Mouse (Mus musculus) liver, embryonic 11.5 days (tissue): ENCODE results near the gene Cd79b. TPM values are rescaled to one million over a fixed set of nuclear protein-coding genes. Genes with fewer than 3 reads are reported as not detected.

Experiments used
- ATAC-seq: fragments of 200-750 bp; cut with Nextera tagmentation; replicated peaks from 2 replicates; pipeline ENCODE4 v1.8.0; 2017; ENCODE audit warnings: moderate number of reproducible peaks, mild to moderate bottlenecking, moderate TSS enrichment, moderate library complexity; ENCODE audit not compliant: low FRiP score
- DNase-seq: peaks from one replicate; pipeline ENCODE4 v3.0.0-alpha.2; 2017; ENCODE audit warnings: low spot score
- H3K27ac ChIP-seq: fragments of 300-500 bp; sonication (generic); 2 replicates; pipeline ENCODE4 v1.5.1; 2014; ENCODE audit warnings: mild to moderate bottlenecking, low read depth, low read length, control low read depth
- H3K27me3 ChIP-seq: fragments of 300-500 bp; sonication (generic); replicated peaks from 2 replicates; pipeline ENCODE4 v1.6.1; 2014; ENCODE audit warnings: low read length, mixed read lengths; ENCODE audit not compliant: control insufficient read depth, insufficient read depth
- H3K36me3 ChIP-seq: fragments of 300-500 bp; sonication (generic); 2 replicates; pipeline ENCODE4 v1.6.1; 2014; ENCODE audit warnings: mild to moderate bottlenecking, low read length, moderate library complexity, mixed read lengths; ENCODE audit not compliant: control insufficient read depth, insufficient read depth
- H3K4me1 ChIP-seq: fragments of 300-500 bp; sonication (generic); replicated peaks from 2 replicates; pipeline ENCODE4 v1.6.1; 2014; ENCODE audit warnings: low read length, mixed read lengths; ENCODE audit not compliant: control insufficient read depth, insufficient read depth
- H3K4me2 ChIP-seq: fragments of 300-500 bp; sonication (generic); 2 replicates; pipeline ENCODE4 v1.6.1; 2014; ENCODE audit warnings: mild to moderate bottlenecking, control low read depth, moderate library complexity
- H3K4me3 ChIP-seq: fragments of 300-500 bp; sonication (generic); 2 replicates; pipeline ENCODE4 v1.5.1; 2014; ENCODE audit warnings: low read depth, low read length, control low read depth
- H3K9ac ChIP-seq: fragments of 300-500 bp; sonication (generic); 2 replicates; pipeline ENCODE4 v1.6.1; 2014; ENCODE audit warnings: low read depth, low read length, control low read depth
- H3K9me3 ChIP-seq: fragments of 300-500 bp; sonication (generic); 2 replicates; pipeline ENCODE4 v1.6.1; 2016; ENCODE audit warnings: low read length, inconsistent platforms, mixed read lengths; ENCODE audit not compliant: control insufficient read depth
- WGBS: fragments of 180-500 bp; shearing (Covaris S2); extraction: QIAGEN DNeasy Blood & Tissue Kit; methylation state at CpG from one replicate; pipeline ENCODE4 v1.1.7; 2014; 5-methylcytosine and 5-hydroxymethylcytosine counted together
- polyA plus RNA-seq: library from polyadenylated mRNA; unstranded; fragments of >200 nt; fragmentation: Nextera tagmentation; extraction: Ambion mirVana; gene quantifications from 2 replicates; pipeline ENCODE4 v1.2.1, GENCODE M21; 2014

The Cd79b gene
- polyA plus RNA-seq, 1 experiment from 2014 or later = 5.9 TPM

- Histone ChIP-seq H3K9ac (no peak overlapping the region), H3K4me1 (0 out of 2 replicates have a peak, but pooled peaks cover 5% of the 10 kb centered on the region), H3K27me3 (no peaks in the 10 kb centered on the region), H3K27ac (no peak overlapping the region), H3K9me3 (no peaks in the 10 kb centered on the region), H3K4me3 (no peak overlapping the region), H3K36me3 (no peaks in the 10 kb centered on the region), H3K4me2 (no peak overlapping the region)
- WGBS = 75% methylated on average over 5 of the region's 5 CpGs
- no peak for DNase-seq
- no peak for ATAC-seq
These were observed 4.4 kb downstream of the Cd79b start for GRCm38 (mm10) chr11:106310123-106310522.

- Histone ChIP-seq H3K36me3 (no peaks in the 10 kb centered on the region), H3K27ac (no peak overlapping the region), H3K4me3 (no peak overlapping the region), H3K4me2 (no peak overlapping the region), H3K27me3 (no peaks in the 10 kb centered on the region), H3K4me1 (no peaks in the 10 kb centered on the region), H3K9ac (no peak overlapping the region), H3K9me3 (no peaks in the 10 kb centered on the region)
- ATAC-seq (no peak), DNase-seq (no peak)
- WGBS = 79% methylated on average over 11 of the region's 11 CpGs
These were observed 6.4 kb downstream of the Cd79b start for GRCm38 (mm10) chr11:106308162-106308561.

DNA sequence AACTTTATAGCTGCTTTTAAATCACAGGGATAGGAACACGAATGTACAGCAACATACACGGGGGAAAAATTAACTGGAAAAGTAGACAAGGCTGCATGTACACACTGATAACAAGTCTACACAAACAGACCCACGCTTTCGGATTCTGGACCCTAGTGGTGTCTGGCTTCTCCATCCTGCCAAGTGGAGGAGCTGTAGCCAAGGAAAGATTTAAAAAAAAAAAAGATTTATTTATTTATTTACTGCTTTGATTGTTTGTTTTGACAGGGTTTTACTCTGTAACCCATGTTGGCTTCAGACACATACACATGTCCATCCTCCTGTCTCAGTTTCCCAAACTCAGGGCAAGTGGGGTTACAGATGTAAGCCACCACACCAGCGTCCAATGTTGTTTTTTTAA, 7.1 kb downstream of the Cd79b start:
- Histone ChIP-seq H3K4me1 (no peaks in the 10 kb centered on the region), H3K27ac (no peak overlapping the region), H3K36me3 (no peaks in the 10 kb centered on the region), H3K4me3 (no peak overlapping the region), H3K9ac (no peak overlapping the region), H3K9me3 (no peaks in the 10 kb centered on the region), H3K4me2 (no peak overlapping the region), H3K27me3 (no peaks in the 10 kb centered on the region)
- no peak for ATAC-seq
- DNase-seq = no peak
- WGBS = 72% methylated on average over 5 of the region's 5 CpGs

DNA sequence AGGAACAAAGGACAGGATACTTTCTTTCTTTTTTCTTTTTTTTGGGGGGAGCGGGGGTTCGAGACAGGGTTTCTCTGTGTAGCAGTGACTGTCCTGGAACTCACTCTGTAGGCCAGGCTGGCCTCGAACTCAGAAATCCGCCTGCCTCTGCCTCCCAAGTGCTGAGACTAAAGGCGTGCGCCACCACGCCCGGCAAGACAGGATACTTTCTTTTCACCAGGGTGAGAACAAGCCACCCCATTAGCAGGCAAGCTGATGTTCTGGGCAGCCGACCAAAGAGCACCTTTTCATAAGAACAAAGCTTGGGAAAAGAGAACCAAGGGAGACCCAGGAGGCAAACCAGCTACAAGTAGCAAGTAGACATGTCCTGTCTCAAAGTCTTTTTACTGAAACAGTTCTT, 7.8 kb downstream of the Cd79b start:
- H3K9ac ChIP-seq = no peak overlapping the region
- DNase-seq = no peak
- no peaks in the 10 kb centered on the region for H3K36me3 ChIP-seq
- no peaks in the 10 kb centered on the region for H3K27me3 ChIP-seq
- H3K27ac ChIP-seq = no peak overlapping the region
- no peaks in the 10 kb centered on the region for H3K4me1 ChIP-seq
- H3K4me2 ChIP-seq = no peak overlapping the region
- H3K9me3 ChIP-seq = no peaks in the 10 kb centered on the region
- ATAC-seq = no peak
- 80% methylated on average over 9 of the region's 9 CpGs for WGBS
- no peak overlapping the region for H3K4me3 ChIP-seq

GRCm38 (mm10) chr11:106306065-106306385, 8.5 kb downstream of the Cd79b start:
- DNase-seq = no peak
- H3K4me3 ChIP-seq = no peak overlapping the region
- WGBS = 80% methylated on average over 3 of the region's 3 CpGs
- H3K4me1 ChIP-seq = no peaks in the 10 kb centered on the region
- no peak for ATAC-seq
- no peaks in the 10 kb centered on the region for H3K9me3 ChIP-seq
- H3K9ac ChIP-seq = no peak overlapping the region
- no peak overlapping the region for H3K4me2 ChIP-seq
- no peaks in the 10 kb centered on the region for H3K36me3 ChIP-seq
- no peak overlapping the region for H3K27ac ChIP-seq
- no peaks in the 10 kb centered on the region for H3K27me3 ChIP-seq

GRCm38 (mm10) chr11:106305348-106306064, 9.1 kb downstream of the Cd79b start:
- Histone ChIP-seq H3K4me2 (no peak overlapping the region), H3K9me3 (no peaks in the 10 kb centered on the region), H3K27me3 (no peaks in the 10 kb centered on the region), H3K27ac (no peak overlapping the region), H3K4me3 (no peak overlapping the region), H3K4me1 (no peaks in the 10 kb centered on the region), H3K36me3 (no peaks in the 10 kb centered on the region), H3K9ac (no peak overlapping the region)
- whole genome bisulfite sequencing = 72% methylated on average over 10 of the region's 10 CpGs
- DNase-seq (no peak), ATAC-seq (no peak)

GRCm38 (mm10) chr11:106302634-106303033, 11.9 kb downstream of the Cd79b start:
- WGBS = 13% methylated on average over 2 of the region's 2 CpGs
- DNase-seq (peak; percentile 65), ATAC-seq (0 out of 2 replicates have a peak, but pooled peaks have one; percentile 61)

DNA sequence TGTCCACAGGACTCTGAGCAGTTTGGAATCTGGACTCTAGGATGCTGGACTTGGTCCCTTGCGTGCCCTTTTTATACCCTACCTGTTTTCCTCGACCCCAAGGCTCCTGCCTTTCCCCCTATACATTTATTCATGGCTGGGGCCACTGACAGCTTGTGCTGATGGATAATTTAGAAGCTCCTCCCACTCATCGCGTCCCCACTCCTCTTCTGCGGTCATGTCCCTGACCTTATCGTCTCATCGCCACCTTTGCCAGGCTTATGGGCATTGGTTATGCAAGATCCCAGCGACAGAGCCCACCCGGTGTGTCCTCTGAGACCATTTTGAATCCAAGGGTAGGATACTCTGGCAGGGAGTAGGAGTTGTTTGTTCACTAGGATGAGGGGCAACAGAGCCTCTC, 12.8 kb downstream of the Cd79b start, which contains the start of gene Gh:
TSS of gene Gh (minus strand) at position 101 of the 400 bp plus-strand sequence.
- H3K9me3 ChIP-seq = no peaks in the 10 kb centered on the region
- no peak within 1 kb of the TSS for H3K4me3 ChIP-seq
- H3K4me2 ChIP-seq = no peak within 1 kb of the TSS
- ATAC-seq = no peak
- no peak within 1 kb of the TSS for H3K9ac ChIP-seq
- no peaks in the 10 kb centered on the region for H3K4me1 ChIP-seq
- DNase-seq = no peak
- H3K27ac ChIP-seq = no peak within 1 kb of the TSS
- H3K36me3 ChIP-seq = no peaks in the 10 kb centered on the region
- H3K27me3 ChIP-seq = no peaks in the 10 kb centered on the region
- WGBS = 73% methylated on average over 9 of the region's 9 CpGs

More at GRCm38 (mm10) chr11:106302634-106303033, 11.9 kb downstream of the Cd79b start:
- no peaks in the 10 kb centered on the region for H3K36me3 ChIP-seq
- no peaks in the 10 kb centered on the region for H3K27me3 ChIP-seq
- H3K27ac ChIP-seq = no peak overlapping the region
- H3K4me2 ChIP-seq = no peak overlapping the region
- H3K9ac ChIP-seq = no peak overlapping the region
- no peak overlapping the region for H3K4me3 ChIP-seq
- no peaks in the 10 kb centered on the region for H3K4me1 ChIP-seq
- no peaks in the 10 kb centered on the region for H3K9me3 ChIP-seq

DNA sequence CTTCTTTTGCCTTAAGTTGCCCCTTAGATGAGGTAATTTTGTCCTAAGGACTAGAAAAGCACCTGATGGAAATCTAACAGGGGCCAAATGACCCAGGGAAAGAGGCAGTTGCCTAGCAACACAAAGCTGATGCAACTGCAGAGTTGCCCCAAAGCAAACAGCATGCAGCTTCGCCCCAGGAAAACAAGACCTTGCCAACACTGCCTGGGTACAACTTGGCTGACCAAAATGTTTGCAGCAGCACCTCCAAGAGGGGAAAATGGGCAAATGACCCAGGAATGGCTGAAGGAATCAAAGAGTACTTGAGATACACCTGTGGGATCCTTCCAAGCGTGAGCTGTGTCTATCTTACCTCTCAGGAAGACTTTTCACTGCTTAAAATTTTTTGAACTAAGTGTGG, 22.7 kb downstream of the Cd79b start:
- H3K9ac ChIP-seq = no peak overlapping the region
- WGBS = 82% methylated on average over 2 of the region's 2 CpGs
- H3K4me2 ChIP-seq = no peak overlapping the region
- no peak for DNase-seq
- H3K9me3 ChIP-seq = no peaks in the 10 kb centered on the region
- ATAC-seq = no peak
- no peak overlapping the region for H3K27ac ChIP-seq
- no peaks in the 10 kb centered on the region for H3K4me1 ChIP-seq
- H3K36me3 ChIP-seq = no peaks in the 10 kb centered on the region
- H3K27me3 ChIP-seq = no peaks in the 10 kb centered on the region
- no peak overlapping the region for H3K4me3 ChIP-seq
